Mouse (Mus musculus) ES-E14 (cell line): Measurements from ENCODE around the gene Mical2. TPM values are rescaled to one million over a fixed set of nuclear protein-coding genes. Genes with fewer than 3 reads are reported as not detected.
A peak's percentile ranks its signal among the peaks of the same experiment; 100 is the strongest.

Experiments used
- DNase-seq: peaks from one replicate; pipeline ENCODE4 v3.0.0-alpha.2; 2013; ENCODE audit warnings: low read depth, low spot score
- H3K27ac ChIP-seq: 2 replicates; pipeline ENCODE4 v1.5.1; 2012; ENCODE audit warnings: low read depth, mild to moderate bottlenecking, low read length, moderate library complexity, mixed read lengths; ENCODE audit not compliant: poor library complexity, insufficient read depth, severe bottlenecking
- H3K36me3 ChIP-seq: 2 replicates; pipeline ENCODE4 v1.6.1; 2012; ENCODE audit warnings: mild to moderate bottlenecking, low read length, moderate library complexity, mixed read lengths; ENCODE audit not compliant: control insufficient read depth, poor library complexity, insufficient read depth, severe bottlenecking
- H3K4me1 ChIP-seq, 2 experiments: fragments of 150-350 bp in 1 of 2; sonication (generic) in 1 of 2; 2 replicates each; pipeline ENCODE4 v1.6.1; 2012; ENCODE audit warnings: low read length in 2 of 2, mild to moderate bottlenecking in 1 of 2, mixed read lengths in 1 of 2; ENCODE audit not compliant: control insufficient read depth in 2 of 2, insufficient read depth in 2 of 2, poor library complexity in 1 of 2
- H3K4me3 ChIP-seq, 2 experiments: fragments of 150-350 bp in 1 of 2; sonication (generic) in 1 of 2; 2 replicates each; pipeline ENCODE4 v1.5.1; 2012; ENCODE audit warnings: low read length in 2 of 2, low read depth in 1 of 2, mild to moderate bottlenecking in 1 of 2, mixed read lengths in 1 of 2; ENCODE audit not compliant: insufficient read depth in 1 of 2, poor library complexity in 1 of 2, severe bottlenecking in 1 of 2
- H3K9ac ChIP-seq: 2 replicates; pipeline ENCODE4 v1.6.1; 2012; ENCODE audit warnings: low read depth, mild to moderate bottlenecking, low read length, mixed read lengths; ENCODE audit not compliant: poor library complexity, insufficient read depth, severe bottlenecking
- H3K9me3 ChIP-seq: fragments of 150-350 bp; sonication (generic); 2 replicates; pipeline ENCODE4 v1.6.1; 2012; ENCODE audit warnings: low read depth, mild to moderate bottlenecking, low read length; ENCODE audit not compliant: control insufficient read depth, insufficient read depth
- CHD2 ChIP-seq: IDR thresholded peaks from 2 replicates; pipeline ENCODE4 v1.6.1; 2014; ENCODE audit warnings: mild to moderate bottlenecking, low read depth, low read length, inconsistent platforms
- HCFC1 ChIP-seq: IDR thresholded peaks from 2 replicates; pipeline ENCODE4 v1.6.1; 2012; ENCODE audit warnings: low read length, inconsistent platforms, borderline replicate concordance; ENCODE audit not compliant: insufficient read depth
- MAFK ChIP-seq: IDR thresholded peaks from 2 replicates; pipeline ENCODE4 v1.6.1; 2014; ENCODE audit warnings: mild to moderate bottlenecking, low read depth, low read length, inconsistent platforms; ENCODE audit not compliant: insufficient read depth
- ZC3H11A ChIP-seq: IDR thresholded peaks from 2 replicates; pipeline ENCODE4 v1.6.1; 2012; ENCODE audit warnings: low read depth, mild to moderate bottlenecking, inconsistent platforms, low read length, borderline replicate concordance
- ZNF384 ChIP-seq: IDR thresholded peaks from 2 replicates; pipeline ENCODE4 v1.6.1; 2012; ENCODE audit warnings: low read depth, low read length, inconsistent platforms
- in situ Hi-C, 2 experiments: fragments of 600-800 bp; cut with MboI; formaldehyde crosslinking; loops; one replicate each; pipeline ENCODE4 v1.15.1; 2025; ENCODE audit warnings: low sequenced_read_pairs in 2 of 2, inconsistent platforms in 1 of 2; ENCODE audit not compliant: unreplicated experiment in 2 of 2
- total RNA-seq: library from RNA; depleted of rRNA; stranded (reverse); fragments of 300-350 nt; gene quantifications from 2 replicates; pipeline ENCODE4 v1.2.3, GENCODE M21; 2012

Mical2 gene
- total RNA-seq, 1 experiment = 9.9 TPM

GRCm38 (mm10) chr7:112222733-112223524 is 2.7 kb upstream of the Mical2 start:
- in situ Hi-C loops = no loop called here
- Histone ChIP-seq H3K9ac (no peak overlapping the region), H3K4me1 (peaks cover 0 to 4% of the 10 kb centered on the region in 2 experiments; a peak in 1 of 4 replicates), H3K36me3 (no peaks in the 10 kb centered on the region), H3K4me3 (no peak overlapping the region), H3K9me3 (no peaks in the 10 kb centered on the region), H3K27ac (no peak overlapping the region)
- no peak for DNase-seq
- no peak for TF ChIP-seq ZNF384
- no peak for TF ChIP-seq CHD2
- no peak for TF ChIP-seq HCFC1
- no peak for TF ChIP-seq MAFK
- TF ChIP-seq ZC3H11A = no peak

- in situ Hi-C loops = no loop called here
- no peak for DNase-seq
- peaks cover 0 to 4% of the 10 kb centered on the region in 2 experiments; a peak in 1 of 4 replicates for H3K4me1 ChIP-seq
- no peak for TF ChIP-seq ZNF384
- TF ChIP-seq ZC3H11A = no peak
- TF ChIP-seq CHD2 = no peak
- TF ChIP-seq MAFK = no peak
- no peak for TF ChIP-seq HCFC1
- no peak overlapping the region for H3K9ac ChIP-seq
- no peaks in the 10 kb centered on the region for H3K9me3 ChIP-seq
- no peaks in the 10 kb centered on the region for H3K36me3 ChIP-seq
- no peak overlapping the region for H3K27ac ChIP-seq
- H3K4me3 ChIP-seq = no peak overlapping the region
These were observed 802 bp upstream of the Mical2 start for GRCm38 (mm10) chr7:112224854-112225253.

GRCm38 (mm10) chr7:112226446-112227265 is 1.0 kb downstream of the Mical2 start:
- TF ChIP-seq ZC3H11A (no peak), ZNF384 (no peak), MAFK (no peak), HCFC1 (no peak)
- H3K36me3 ChIP-seq = no peaks in the 10 kb centered on the region
- DNase-seq = no peak
- peaks cover 0 to 4% of the 10 kb centered on the region in 2 experiments; a peak in 1 of 4 replicates for H3K4me1 ChIP-seq
- in situ Hi-C loops = no loop called here
- H3K9me3 ChIP-seq = no peaks in the 10 kb centered on the region
- H3K27ac ChIP-seq = no peak overlapping the region
- H3K9ac ChIP-seq = no peak overlapping the region
- peak overlapping the region; percentile 31 to 89 for H3K4me3 ChIP-seq

GRCm38 (mm10) chr7:112227266-112227562 is 1.6 kb downstream of the Mical2 start:
- TF ChIP-seq HCFC1 (no peak), ZC3H11A (no peak), ZNF384 (no peak), MAFK (no peak), CHD2 (no peak)
- DNase-seq = no peak
- no peak overlapping the region for H3K9ac ChIP-seq
- H3K4me3 ChIP-seq = no peak overlapping the region
- H3K4me1 ChIP-seq = peaks cover 0 to 4% of the 10 kb centered on the region in 2 experiments; a peak in 1 of 4 replicates
- no peaks in the 10 kb centered on the region for H3K9me3 ChIP-seq
- no peaks in the 10 kb centered on the region for H3K36me3 ChIP-seq
- no peak overlapping the region for H3K27ac ChIP-seq
- in situ Hi-C loops = no loop called here
